Mouse (Mus musculus): ENCODE measurements at regions not wholly inside any gene's neighbourhood (a gene's known extent, or its start where the extent isn't known, plus 50 kb on each side); places are given as distances from the start of the nearest gene placed in this dataset.

DNA sequence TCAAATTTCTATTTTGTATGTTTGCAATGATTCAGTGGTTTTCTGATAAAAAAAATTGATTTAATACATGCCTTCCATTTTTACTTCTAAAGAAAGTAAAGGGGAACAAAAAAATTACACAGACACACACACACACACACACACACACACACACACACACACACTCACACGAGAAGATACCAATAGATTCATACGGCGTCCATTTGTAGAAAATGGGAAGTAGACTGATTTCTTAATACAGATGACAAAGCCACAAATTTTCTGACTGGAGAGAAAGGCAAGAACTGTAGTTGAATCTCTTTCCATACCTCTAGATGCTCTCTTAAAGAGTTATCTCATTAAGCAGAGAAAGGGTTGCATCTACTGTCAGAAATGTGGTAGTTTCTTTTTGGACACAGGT is 424.9 kb upstream of the Dcn start:
- no peak for DNase-seq (ENCODE audit: low spot score in 2 of 2)

DNA sequence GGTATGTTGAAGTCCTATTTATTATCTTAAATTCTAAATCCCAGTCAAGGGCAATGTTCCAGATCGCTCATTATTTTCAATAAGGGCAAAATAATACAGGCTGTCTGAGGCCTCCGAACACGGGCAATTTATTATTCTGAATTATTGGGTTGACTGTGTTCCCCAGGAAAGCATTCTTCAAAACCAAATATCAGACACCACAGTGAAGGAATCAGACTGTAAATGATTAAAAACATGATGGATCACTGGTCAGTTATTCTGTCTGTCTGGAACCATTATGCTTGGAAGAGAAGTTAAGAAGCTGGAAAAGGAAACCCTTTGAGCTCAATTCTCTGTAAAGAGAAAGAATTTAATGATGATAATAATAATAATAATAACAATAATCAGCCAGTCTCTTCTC is 417.4 kb upstream of the Dcn start:
- no peak for DNase-seq (ENCODE audit: low spot score in 2 of 2)

DNA sequence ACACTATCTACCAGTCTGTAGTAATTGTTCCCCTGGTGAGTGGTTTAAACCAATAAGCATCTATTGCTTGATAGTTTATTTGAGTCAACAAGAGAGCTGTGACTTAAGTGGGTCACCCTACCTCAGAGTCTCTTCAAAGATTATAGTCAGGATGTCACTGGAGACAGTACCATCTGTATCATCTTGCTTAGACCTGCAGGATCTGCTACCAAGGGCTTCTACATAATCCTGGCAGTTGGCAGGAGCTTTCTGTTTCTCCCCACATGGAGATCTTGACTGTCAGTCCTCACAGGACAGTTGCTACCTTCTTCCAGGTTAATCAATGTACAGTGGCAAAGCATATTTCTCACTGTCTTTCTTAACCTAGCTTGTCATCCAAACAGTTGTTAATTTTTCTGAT is 414.9 kb upstream of the Dcn start:
- no peak for DNase-seq (ENCODE audit: low spot score in 2 of 2)

GRCm38 (mm10) chr10:97078022-97078473 is 401.4 kb upstream of the Dcn start:
- no peak for DNase-seq (ENCODE audit: low spot score in 2 of 2)

DNA sequence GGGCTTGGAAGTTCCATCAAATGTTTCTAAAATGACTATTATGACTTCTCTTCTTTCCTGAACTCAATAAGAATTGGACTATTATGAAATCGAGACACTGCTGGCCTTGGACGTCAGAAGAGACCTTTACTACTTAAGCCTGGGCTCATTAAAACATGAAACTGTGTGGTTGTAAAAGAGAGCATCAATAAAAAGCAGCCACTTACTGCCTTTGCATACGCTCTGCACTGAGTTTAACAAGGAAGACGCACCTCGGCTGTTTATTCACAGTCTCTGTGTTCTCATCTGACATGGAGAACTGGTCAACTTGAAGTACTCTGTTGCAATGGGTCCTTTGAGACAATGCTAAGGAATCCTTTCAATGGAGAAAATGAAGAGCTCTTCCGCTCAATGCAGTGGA is 399.8 kb upstream of the Dcn start:
- DNase-seq (ENCODE audit: low spot score in 2 of 2), result no peak

- no peak for DNase-seq (ENCODE audit: low spot score in 2 of 2)
Observed at GRCm38 (mm10) chr10:97087286-97087685, 392.1 kb upstream of the Dcn start.

- no peak for DNase-seq (ENCODE audit: low spot score in 2 of 2)
Observed at GRCm38 (mm10) chr10:97090254-97090653, 389.2 kb upstream of the Dcn start.

- DNase-seq (ENCODE audit: low spot score in 2 of 2), result no peak
Observed at GRCm38 (mm10) chr10:97093886-97094285, 385.5 kb upstream of the Dcn start.

GRCm38 (mm10) chr10:97114501-97114900 is 364.9 kb upstream of the Dcn start:
- no peak for DNase-seq (ENCODE audit: low spot score in 2 of 2)

DNA sequence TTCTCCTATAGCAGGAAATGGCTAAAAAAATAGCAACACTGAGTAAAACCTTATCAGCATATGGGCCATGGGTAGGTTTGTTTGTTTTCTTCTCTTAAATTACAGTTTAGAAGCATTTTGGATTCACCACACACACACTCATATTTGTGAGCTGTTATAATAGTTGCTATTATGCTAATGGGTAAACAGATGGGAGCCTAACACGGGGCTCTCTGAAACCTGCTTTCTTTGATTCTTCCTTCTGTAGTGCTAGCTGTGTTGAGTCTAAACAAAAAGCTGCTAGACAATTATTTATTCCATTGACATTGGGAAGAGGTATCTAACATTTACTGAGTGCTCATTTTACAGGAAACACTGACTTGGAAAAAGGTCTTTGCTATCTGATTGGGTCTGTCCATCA is 356.7 kb upstream of the Dcn start:
- DNase-seq (ENCODE audit: low spot score in 2 of 2), result no peak

DNA sequence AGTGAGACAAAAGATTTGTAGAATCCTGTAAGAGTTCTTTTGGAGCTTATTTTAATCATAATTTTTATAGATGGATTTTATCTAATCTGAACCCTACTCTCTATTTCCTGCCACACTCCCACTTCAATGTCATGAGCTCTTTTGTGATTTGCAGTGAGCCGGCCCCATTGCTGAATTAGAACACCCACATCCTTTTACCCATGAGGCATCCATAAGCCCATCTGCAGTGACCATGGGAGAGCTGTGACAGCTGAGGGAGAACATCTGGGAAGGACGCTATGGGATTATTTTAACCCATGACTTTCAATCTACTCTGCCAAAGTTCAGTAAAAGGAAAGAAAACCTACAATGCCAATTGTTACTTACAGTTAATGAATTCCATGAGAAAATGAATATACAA is 337.8 kb upstream of the Dcn start:
- DNase-seq (ENCODE audit: low spot score in 2 of 2), result no peak

GRCm38 (mm10) chr10:97158561-97159395 is 320.6 kb upstream of the Dcn start:
- no peak for DNase-seq (ENCODE audit: low spot score in 2 of 2)

DNA sequence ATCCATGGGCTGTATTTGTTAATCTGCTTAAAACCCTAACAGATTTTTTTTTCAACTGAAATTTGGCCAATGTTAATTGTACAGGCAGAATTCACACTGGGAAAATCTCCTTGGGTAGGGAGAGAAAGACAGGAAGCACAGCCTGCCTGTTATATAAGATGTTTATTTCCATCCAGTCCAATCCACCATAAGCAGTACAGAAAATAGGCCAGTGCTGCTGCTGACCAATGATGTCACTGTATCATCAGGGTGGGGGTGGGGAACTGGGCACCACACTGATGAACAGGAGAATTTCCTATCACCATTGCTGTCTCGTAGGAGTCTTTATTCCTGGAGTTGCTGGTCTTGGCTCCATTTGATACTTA is 320.0 kb upstream of the Dcn start:
- no peak for DNase-seq (ENCODE audit: low spot score in 2 of 2)

GRCm38 (mm10) chr10:97159831-97160575 is 319.4 kb upstream of the Dcn start:
- peak in 1 of 2 experiments; percentile 56 for DNase-seq (ENCODE audit: low spot score in 2 of 2)

DNA sequence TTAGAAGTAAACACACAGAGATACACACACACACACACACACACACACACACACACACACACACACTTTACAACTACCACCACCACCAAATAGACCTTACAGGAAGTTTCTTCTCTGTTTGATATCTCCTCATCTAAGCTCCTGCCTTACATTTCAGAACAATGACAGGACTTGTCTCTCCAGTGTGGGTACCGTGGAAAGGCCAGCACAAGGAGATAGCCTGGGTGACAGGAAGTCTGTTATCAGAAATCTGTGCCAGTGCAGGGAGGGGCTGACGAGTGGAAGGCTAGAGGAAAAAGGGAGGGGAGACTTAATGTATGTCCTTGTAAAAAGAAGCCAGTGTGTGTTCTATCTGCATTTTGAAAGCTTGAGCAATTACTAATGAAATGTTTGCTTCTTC is 318.5 kb upstream of the Dcn start:
- DNase-seq (ENCODE audit: low spot score in 2 of 2), result no peak

DNA sequence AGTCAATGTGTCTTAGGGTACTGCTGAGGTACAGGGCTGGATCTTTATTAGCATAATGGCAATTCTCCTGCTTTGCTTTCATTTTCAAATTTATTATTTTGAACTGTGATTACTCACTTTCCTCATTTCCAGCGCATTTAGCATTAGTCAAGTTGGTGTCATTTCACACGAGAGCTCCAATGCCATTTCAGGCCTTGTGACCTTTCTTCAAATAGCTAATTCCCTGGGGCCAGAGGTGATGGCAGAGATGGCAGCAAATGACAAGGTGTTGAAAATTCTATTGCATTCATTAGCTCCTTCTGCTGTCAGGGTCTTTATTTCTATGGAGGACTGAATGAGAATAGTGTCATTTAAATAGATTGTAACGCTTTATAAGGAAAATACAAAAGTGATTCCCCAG is 300.9 kb upstream of the Dcn start:
- DNase-seq (ENCODE audit: low spot score in 2 of 2), result no peak

DNA sequence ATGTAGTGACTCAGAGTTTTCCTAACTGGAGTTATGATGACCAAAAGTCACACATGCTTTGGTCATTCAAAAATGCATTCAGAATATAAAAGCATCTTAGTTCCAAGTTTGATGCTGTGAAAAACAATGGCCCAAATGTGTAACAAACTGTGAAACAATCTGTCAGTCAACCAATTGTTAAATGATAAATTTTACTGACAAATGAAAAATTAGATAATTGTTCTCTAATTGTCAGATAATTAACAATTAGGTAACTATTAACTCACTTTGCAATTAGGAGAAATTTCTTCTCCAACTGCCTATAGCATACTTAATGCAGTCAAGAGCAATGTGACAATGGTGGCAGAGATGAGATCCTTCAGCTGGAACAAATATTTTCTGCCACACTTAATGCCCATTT is 289.7 kb upstream of the Dcn start:
- DNase-seq (ENCODE audit: low spot score in 2 of 2), result no peak

- DNase-seq (ENCODE audit: low spot score in 2 of 2), result no peak
Observed at GRCm38 (mm10) chr10:97211238-97211695, 268.1 kb upstream of the Dcn start.

DNA sequence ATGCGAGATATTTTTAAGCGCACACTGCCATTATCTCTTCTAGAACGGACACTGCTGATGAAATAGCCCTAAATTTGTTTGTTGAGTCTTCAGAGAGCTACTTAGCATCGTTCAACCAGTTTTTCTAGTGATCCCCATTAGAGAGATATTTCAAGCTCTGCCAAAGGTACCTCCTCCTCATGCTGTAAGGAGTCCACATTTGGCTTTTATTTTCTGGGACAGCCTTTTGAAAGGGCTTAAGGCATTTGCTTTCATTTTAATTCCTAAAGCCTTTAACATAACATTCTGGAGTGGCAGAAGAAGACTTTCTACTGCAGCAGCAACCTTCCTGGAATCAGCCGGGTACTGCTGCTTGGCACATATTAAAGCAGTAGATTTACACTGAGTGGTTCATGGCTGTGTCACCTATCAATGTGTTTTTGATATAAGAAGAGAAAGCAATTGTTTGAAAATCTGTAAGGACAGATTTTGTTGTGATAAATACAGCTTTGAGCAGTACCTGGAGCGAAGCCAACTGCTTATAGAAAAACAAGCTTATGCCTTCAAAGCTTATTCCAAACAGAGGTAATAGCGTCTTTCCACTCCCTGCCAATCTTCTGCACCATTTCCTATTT is 267.5 kb upstream of the Dcn start:
- no peak for DNase-seq (ENCODE audit: low spot score in 2 of 2)

- DNase-seq (ENCODE audit: low spot score in 2 of 2), result no peak
Observed at GRCm38 (mm10) chr10:97219474-97219873, 259.9 kb upstream of the Dcn start.

DNA sequence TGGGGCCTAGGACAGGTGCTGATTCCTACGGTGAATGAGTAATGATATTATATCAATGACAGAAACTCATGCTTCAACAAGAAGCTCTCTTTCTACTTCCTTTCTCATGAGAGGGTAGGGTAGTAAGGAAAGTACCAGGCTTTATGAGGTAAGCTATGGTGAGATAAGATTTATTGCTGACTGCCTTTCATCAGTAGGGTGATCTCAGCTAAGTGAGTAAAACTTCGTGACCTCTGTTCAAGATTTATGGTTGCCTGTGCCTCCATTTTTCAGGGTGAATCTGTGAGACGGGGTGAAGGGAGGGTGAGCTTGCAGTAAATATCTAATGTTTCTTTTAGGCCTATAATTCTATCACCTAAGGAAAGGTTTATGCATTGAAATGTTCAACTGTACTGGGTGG is 259.0 kb upstream of the Dcn start:
- DNase-seq (ENCODE audit: low spot score in 2 of 2), result no peak

DNA sequence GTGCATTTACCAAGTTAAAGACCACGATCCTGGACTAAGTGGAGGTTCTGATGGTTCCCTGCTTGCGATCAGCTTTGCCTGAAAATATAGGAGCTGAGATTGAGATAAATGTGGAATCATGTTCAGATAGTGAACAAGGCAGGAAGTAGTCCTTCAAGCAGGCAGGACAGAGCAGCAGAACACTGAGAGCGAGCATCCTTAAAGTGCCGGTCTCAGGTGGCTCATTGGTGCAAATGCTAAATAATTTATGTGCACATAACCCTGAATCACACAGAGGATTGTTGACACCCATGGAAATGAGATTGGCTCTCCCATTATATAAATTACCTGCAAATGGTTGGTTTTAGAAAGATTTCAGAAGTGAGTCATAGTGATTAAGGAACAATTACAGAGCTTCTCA is 243.8 kb upstream of the Dcn start:
- DNase-seq (ENCODE audit: low spot score in 2 of 2), result no peak

GRCm38 (mm10) chr10:97241476-97241875 is 237.9 kb upstream of the Dcn start:
- no peak for DNase-seq (ENCODE audit: low spot score in 2 of 2)

Measured in thymus, postnatal 10 days (tissue).